Mouse (Mus musculus) MEL (cell line): ENCODE results near the gene Smyd1.

Source experiments
- CHD1 ChIP-seq: IDR thresholded peaks from 2 replicates; pipeline ENCODE4 v1.6.1; 2012; ENCODE audit warnings: low read depth, mild to moderate bottlenecking, inconsistent platforms, low read length, improper control_type of control experiment
- CTCF ChIP-seq, 3 experiments: IDR thresholded peaks in 2 of 3; conservative IDR thresholded peaks in 1 of 3; 2 replicates each; pipeline ENCODE4 v1.5.1; 2011 to 2012; ENCODE audit warnings: low read length in 3 of 3, low read depth in 2 of 3, mild to moderate bottlenecking in 2 of 3, improper control_type of control experiment in 1 of 3, inconsistent platforms in 1 of 3, mixed read lengths in 1 of 3, moderate library complexity in 1 of 3; ENCODE audit not compliant: control insufficient read depth in 1 of 3, insufficient read depth in 1 of 3, poor library complexity in 1 of 3, severe bottlenecking in 1 of 3
- EP300 ChIP-seq, 2 experiments: IDR thresholded peaks; 2 replicates each; pipeline ENCODE4 v1.6.1; 2011; ENCODE audit warnings: improper control_type of control experiment in 2 of 2, low read length in 2 of 2, low read depth in 1 of 2, mild to moderate bottlenecking in 1 of 2
- GABPA ChIP-seq: IDR thresholded peaks from 2 replicates; pipeline ENCODE4 v1.6.1; 2012; ENCODE audit warnings: low read depth, mild to moderate bottlenecking, inconsistent platforms, low read length, improper control_type of control experiment, moderate library complexity
- GATA1 ChIP-seq: IDR thresholded peaks from 2 replicates; pipeline ENCODE4 v1.6.1; 2011; ENCODE audit warnings: low read depth, low read length, improper control_type of control experiment
- HCFC1 ChIP-seq: IDR thresholded peaks from 2 replicates; pipeline ENCODE4 v1.6.1; 2012; ENCODE audit warnings: low read depth, mild to moderate bottlenecking, inconsistent platforms, low read length, improper control_type of control experiment, moderate library complexity
- MAX ChIP-seq: IDR thresholded peaks from 2 replicates; pipeline ENCODE4 v1.6.1; 2011; ENCODE audit warnings: low read length, improper control_type of control experiment
- MYB ChIP-seq: IDR thresholded peaks from 2 replicates; pipeline ENCODE4 v1.6.1; 2011; ENCODE audit warnings: mild to moderate bottlenecking, low read depth, low read length, improper control_type of control experiment
- NRF1 ChIP-seq: IDR thresholded peaks from 2 replicates; pipeline ENCODE4 v1.6.1; 2014; ENCODE audit warnings: low read depth, mild to moderate bottlenecking, inconsistent platforms, low read length, improper control_type of control experiment, moderate library complexity; ENCODE audit not compliant: poor library complexity, insufficient read depth, severe bottlenecking
- POLR2AphosphoS2 ChIP-seq: IDR thresholded peaks from 2 replicates; pipeline ENCODE4 v1.6.1; 2011; ENCODE audit warnings: low read length, improper control_type of control experiment
- SMC3 ChIP-seq: IDR thresholded peaks from 2 replicates; pipeline ENCODE4 v1.6.1; 2011; ENCODE audit warnings: low read depth, low read length, improper control_type of control experiment
- TBP ChIP-seq: IDR thresholded peaks from 2 replicates; pipeline ENCODE4 v1.8.0; 2011; ENCODE audit warnings: low read depth, low read length, improper control_type of control experiment
- USF1 ChIP-seq: IDR thresholded peaks from 2 replicates; pipeline ENCODE4 v1.6.1; 2014; ENCODE audit warnings: low read depth, mild to moderate bottlenecking, inconsistent platforms, low read length, improper control_type of control experiment, moderate library complexity
- ZC3H11A ChIP-seq: IDR thresholded peaks from 2 replicates; pipeline ENCODE4 v1.6.1; 2012; ENCODE audit warnings: low read depth, mild to moderate bottlenecking, inconsistent platforms, low read length, improper control_type of control experiment

DNA sequence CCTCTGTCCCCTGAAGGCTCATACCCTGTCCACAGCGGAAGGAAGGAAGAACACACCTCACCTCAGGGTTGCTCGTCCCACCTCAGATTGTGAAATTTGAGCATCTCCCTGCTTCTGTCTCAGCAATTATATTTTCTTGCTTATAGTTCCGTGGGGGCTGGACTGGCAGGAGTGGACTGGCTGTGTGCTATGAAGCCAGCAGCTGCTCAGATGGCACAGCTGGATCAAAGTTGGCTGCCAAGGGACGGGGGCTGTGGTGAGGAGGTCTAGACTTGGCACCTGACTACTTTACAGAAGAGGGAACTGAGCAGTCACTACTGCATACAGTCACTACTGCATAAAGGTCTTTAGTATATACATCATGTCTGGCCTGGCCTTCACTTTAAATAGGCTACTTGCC lies 17.3 kb upstream of the Smyd1 start:
- TF ChIP-seq EP300 (IDR thresholded peaks at IDR 0.05; ENCODE audit: low read depth in 1 of 2, low read length in 2 of 2) (no peak), ZC3H11A (no peak), CTCF (IDR thresholded peaks at IDR 0.05 in 2 of 3, conservative IDR thresholded peaks at IDR 0.05 in 1 of 3; ENCODE audit: control insufficient read depth in 1 of 3, insufficient read depth in 1 of 3, low read depth in 2 of 3, low read length in 3 of 3, poor library complexity in 1 of 3, severe bottlenecking in 1 of 3) (no peak), USF1 (no peak), POLR2AphosphoS2 (no peak), MYB (no peak), NRF1 (no peak), GATA1 (no peak), SMC3 (no peak), MAX (no peak), TBP (no peak), HCFC1 (no peak), GABPA (no peak), CHD1 (no peak)
